Mouse (Mus musculus) embryo, embryonic 11.5 days (tissue): ENCODE results near the gene Lyve1.

ENCODE experiments used
- DNase-seq: peaks from one replicate; pipeline ENCODE4 v3.0.0-alpha.2; 2012; ENCODE audit warnings: low read depth, low spot score

Gene Lyve1

DNA sequence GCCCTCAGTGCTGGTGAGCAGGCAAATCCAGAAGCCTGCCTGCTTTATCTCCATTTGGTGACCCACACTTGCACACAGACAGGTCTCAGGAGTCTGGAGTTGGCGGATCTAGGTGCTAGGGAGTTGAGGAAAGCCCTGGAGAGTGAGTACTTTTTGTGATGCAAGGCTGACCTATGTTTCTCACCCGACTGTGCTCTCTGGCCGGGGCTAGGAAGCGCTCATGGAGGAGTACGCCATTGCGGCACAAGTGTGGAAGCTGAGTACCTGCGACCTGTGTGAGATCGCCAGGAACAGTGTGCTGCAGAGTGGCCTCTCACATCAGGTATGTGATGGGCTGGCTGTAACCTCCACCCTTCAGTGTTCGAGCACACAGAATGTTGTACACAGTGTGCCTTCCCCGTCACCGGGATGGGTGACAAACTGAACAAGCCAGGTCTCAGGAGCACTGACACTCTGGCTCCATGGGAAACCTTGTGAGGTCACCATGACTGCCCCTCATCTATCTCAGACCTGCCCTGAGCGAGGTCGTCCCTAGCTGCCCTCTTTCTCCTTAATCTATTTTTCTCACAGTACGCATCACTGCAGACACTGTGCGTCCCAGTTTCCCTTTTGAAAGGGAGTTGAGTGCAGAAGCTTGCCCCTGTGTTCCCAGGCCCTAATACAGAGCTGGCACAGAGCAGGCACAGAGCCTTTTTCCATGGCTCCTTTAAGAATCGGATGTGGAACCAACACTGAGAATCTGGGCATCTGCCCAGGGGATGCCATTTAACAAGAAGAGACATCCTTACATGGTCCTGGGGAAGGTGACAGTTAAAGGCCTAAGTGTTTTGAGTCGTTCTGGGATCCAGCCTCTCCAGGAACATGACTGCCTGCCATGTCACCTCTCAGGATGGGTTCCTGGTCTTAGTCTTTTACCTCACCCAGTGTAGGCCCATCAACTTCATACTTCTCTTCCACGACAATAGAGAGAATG lies 53.2 kb downstream of the Lyve1 start:
- no peak for DNase-seq

DNA sequence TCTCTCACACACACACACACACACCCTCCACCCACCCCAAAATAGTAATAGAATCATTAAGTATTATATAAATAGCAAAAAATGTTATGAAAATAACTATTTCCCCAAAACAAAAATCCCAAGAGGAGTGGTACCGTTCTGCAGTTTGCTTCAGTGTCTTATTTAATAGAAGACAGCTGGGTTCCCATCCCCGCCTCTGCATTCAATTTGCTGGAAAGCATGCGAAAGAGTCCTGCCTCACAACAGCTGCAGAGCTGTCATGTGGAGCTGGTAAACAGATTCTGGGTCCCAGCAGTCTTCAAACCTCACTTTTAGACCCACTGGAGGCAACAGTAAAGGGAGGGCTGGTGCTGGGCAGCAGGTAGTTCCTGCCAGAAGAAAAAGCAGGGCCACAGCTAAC lies 54.1 kb downstream of the Lyve1 start:
- no peak for DNase-seq

DNA sequence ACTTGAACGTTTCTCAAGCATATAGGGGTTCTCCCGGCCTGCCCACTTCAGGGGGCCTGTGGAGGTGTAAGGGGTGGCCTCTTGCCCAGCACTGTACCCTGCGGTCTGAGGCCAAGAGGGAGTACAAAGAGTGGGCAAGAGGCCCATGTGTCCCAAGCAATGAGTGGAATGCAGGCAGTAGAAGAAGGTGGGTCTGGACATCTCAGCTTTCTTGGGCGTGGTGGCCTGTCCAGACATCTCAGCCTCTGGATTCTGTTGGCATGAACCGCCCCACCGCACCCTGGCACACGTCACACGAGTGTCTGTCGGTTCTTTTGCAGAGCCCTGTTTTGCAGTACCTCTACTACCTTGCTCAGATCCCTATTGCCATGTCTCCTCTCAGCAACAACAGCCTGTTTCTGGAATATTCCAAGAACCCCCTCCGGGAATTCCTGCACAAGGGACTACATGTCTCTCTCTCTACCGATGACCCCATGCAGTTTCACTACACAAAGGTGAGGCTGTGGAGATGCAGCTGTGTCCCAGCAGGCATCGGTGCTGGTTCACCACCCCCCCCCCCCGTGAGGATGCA lies 55.5 kb downstream of the Lyve1 start:
- no peak for DNase-seq

DNA sequence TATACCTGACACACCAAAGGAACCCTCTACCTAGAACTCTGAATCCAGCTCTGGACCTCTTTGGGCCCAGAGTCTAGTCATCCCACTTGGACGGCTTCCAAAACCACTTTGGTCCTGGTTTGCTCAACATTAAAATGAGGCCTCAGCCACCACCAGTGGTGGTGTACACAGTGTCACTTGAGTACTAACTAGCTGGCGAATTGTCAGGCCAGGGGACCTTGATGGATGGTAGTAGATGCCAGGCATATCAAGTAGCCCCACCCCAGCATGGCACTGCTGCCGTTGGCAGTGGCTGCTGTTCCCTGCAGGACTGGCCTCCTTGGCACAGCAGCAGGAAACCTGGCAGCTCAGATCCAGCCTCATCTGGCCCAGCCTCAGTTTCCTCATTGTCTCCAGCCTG lies 58.8 kb downstream of the Lyve1 start:
- DNase-seq, result no peak

DNA sequence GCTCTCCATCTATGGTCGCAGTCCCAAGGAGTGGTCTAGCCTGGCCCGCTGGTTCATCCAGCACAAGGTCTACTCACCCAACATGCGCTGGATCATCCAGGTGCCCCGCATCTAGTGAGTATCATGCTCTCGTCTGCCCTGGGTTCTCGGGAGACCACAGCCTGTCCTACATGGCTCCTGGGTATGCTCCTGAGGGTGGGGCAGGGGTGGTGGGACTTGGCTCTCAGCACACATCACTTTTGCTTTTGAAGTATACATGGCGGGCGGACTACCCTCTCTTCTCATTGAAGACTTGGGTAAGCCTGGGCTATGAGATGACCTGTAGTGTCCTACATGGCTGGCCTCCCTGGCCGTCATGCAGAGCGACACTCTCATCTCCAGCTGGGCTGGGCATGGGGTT lies 59.9 kb downstream of the Lyve1 start:
- DNase-seq, result no peak

DNA sequence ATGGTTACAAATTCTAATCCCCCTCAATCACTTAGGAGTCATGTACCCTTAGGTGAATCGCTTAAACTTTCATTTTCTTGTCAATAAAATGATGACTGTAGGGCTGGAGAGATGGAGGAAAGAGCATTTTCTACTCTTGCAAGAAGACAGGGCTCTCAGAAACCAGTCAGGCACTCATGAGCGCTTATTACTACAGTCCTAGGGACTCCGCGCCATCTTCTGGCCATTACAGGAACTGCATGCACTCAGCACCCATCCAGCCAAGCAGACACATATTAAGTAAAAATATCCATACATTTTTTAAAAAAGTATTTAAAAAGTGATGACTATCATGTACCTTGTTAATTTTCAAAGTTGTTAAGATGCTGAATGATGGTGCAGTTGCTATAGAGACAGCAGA lies 62.0 kb downstream of the Lyve1 start:
- peak; percentile 66 for DNase-seq
